Mouse (Mus musculus): ENCODE data around the gene Gm45233. TPM values are rescaled to one million over a fixed set of nuclear protein-coding genes. Genes with fewer than 3 reads are reported as not detected.
A peak's percentile ranks its signal among the peaks of the same experiment; 100 is the strongest.

Gene Gm45233
- polyA plus RNA-seq, 1 experiment from 2014 or later: not detected

GRCm38 (mm10) chr7:43427406-43427805 lies 16.5 kb upstream of the Gm45233 start, which contains the start of gene Lim2:
Gene Lim2, plus strand, starts transcription at chr7:43427670.
- H3K4me2 ChIP-seq (replicated peaks; ENCODE audit: low read depth, low read length): no peak within 1 kb of the TSS
- H3K4me1 ChIP-seq (ENCODE audit: insufficient read depth, low read length): no peaks in the 10 kb centered on the region; the same call in 1 of the 2 replicates
- WGBS: 88% methylated on average over 8 of the region's 8 CpGs
- H3K27me3 ChIP-seq (ENCODE audit: insufficient read depth, low read length): no peaks in the 10 kb centered on the region
- no peak within 1 kb of the TSS for H3K4me3 ChIP-seq (ENCODE audit: low read length)
- H3K36me3 ChIP-seq (ENCODE audit: insufficient read depth, low read length): no peaks in the 10 kb centered on the region
- no peaks in the 10 kb centered on the region for H3K9me3 ChIP-seq (ENCODE audit: low read length)
- no peak within 1 kb of the TSS for H3K27ac ChIP-seq (ENCODE audit: low read length)
- H3K9ac ChIP-seq (replicated peaks; ENCODE audit: low read length): no peak within 1 kb of the TSS
- ATAC-seq (ENCODE audit: low FRiP score, low TSS enrichment): no peak

DNA sequence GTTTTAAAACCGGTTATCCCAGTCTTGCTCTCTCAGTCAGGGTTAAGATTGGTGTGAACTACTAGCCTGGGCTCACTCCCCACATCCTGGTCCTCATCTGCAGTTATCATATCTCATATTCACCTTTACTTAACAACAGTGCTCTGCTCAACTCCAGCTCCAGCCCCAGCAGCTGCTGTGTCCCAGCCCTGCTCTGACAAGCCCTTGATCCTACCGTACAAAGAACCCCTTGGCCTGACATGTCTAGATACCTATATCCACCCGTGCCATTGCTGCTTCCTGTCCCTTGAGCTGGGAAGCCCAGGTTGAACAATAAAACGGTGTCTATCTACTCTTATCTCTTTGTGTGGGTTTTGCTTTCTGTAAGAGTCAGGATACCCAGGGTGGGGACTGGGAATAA lies 14.4 kb upstream of the Gm45233 start:
- ATAC-seq (ENCODE audit: low FRiP score, low TSS enrichment): no peak
- H3K9ac ChIP-seq (replicated peaks; ENCODE audit: low read length): no peak overlapping the region
- H3K36me3 ChIP-seq (ENCODE audit: insufficient read depth, low read length): no peaks in the 10 kb centered on the region
- H3K9me3 ChIP-seq (ENCODE audit: low read length): no peaks in the 10 kb centered on the region
- no peak overlapping the region for H3K4me3 ChIP-seq (ENCODE audit: low read length)
- H3K27ac ChIP-seq (ENCODE audit: low read length): no peak overlapping the region
- no peaks in the 10 kb centered on the region for H3K4me1 ChIP-seq (ENCODE audit: insufficient read depth, low read length)
- no peaks in the 10 kb centered on the region for H3K27me3 ChIP-seq (ENCODE audit: insufficient read depth, low read length)
- 63% methylated on average over 4 of the region's 4 CpGs for WGBS
- H3K4me2 ChIP-seq (replicated peaks; ENCODE audit: low read depth, low read length): no peak overlapping the region

GRCm38 (mm10) chr7:43432891-43433290 lies 11.0 kb upstream of the Gm45233 start:
- ATAC-seq (ENCODE audit: low FRiP score, low TSS enrichment): no peak
- no peak overlapping the region for H3K27ac ChIP-seq (ENCODE audit: low read length)
- WGBS: 80% methylated on average over 4 of the region's 4 CpGs
- H3K36me3 ChIP-seq (ENCODE audit: insufficient read depth, low read length): no peaks in the 10 kb centered on the region
- no peaks in the 10 kb centered on the region for H3K27me3 ChIP-seq (ENCODE audit: insufficient read depth, low read length)
- no peak overlapping the region for H3K9ac ChIP-seq (replicated peaks; ENCODE audit: low read length)
- H3K4me1 ChIP-seq (ENCODE audit: insufficient read depth, low read length): no peaks in the 10 kb centered on the region
- H3K4me2 ChIP-seq (replicated peaks; ENCODE audit: low read depth, low read length): no peak overlapping the region
- H3K4me3 ChIP-seq (ENCODE audit: low read length): no peak overlapping the region
- H3K9me3 ChIP-seq (ENCODE audit: low read length): no peaks in the 10 kb centered on the region

- Histone ChIP-seq H3K9me3 (ENCODE audit: low read length) (no peaks in the 10 kb centered on the region), H3K4me3 (ENCODE audit: low read length) (no peak overlapping the region), H3K4me2 (replicated peaks; ENCODE audit: low read depth, low read length) (no peak overlapping the region), H3K9ac (replicated peaks; ENCODE audit: low read length) (no peak overlapping the region), H3K27ac (ENCODE audit: low read length) (no peak overlapping the region), H3K4me1 (ENCODE audit: insufficient read depth, low read length) (no peaks in the 10 kb centered on the region), H3K27me3 (ENCODE audit: insufficient read depth, low read length) (no peaks in the 10 kb centered on the region), H3K36me3 (ENCODE audit: insufficient read depth, low read length) (no peaks in the 10 kb centered on the region)
- no peak for ATAC-seq (ENCODE audit: low FRiP score, low TSS enrichment)
- 86% methylated on average over 5 of the region's 5 CpGs for WGBS
Measured at GRCm38 (mm10) chr7:43434676-43435075, 9.3 kb upstream of the Gm45233 start.

- no peaks in the 10 kb centered on the region for H3K9me3 ChIP-seq (ENCODE audit: low read length)
- H3K27me3 ChIP-seq (ENCODE audit: insufficient read depth, low read length): no peaks in the 10 kb centered on the region
- no peak within 1 kb of the TSS for H3K4me2 ChIP-seq (replicated peaks; ENCODE audit: low read depth, low read length)
- WGBS: 63% methylated on average over 10 of the region's 10 CpGs
- no peak for ATAC-seq (ENCODE audit: low FRiP score, low TSS enrichment)
- H3K27ac ChIP-seq (ENCODE audit: low read length): no peak within 1 kb of the TSS
- no peak within 1 kb of the TSS for H3K4me3 ChIP-seq (ENCODE audit: low read length)
- no peak within 1 kb of the TSS for H3K9ac ChIP-seq (replicated peaks; ENCODE audit: low read length)
- H3K36me3 ChIP-seq (ENCODE audit: insufficient read depth, low read length): no peaks in the 10 kb centered on the region
- H3K4me1 ChIP-seq (ENCODE audit: insufficient read depth, low read length): no peaks in the 10 kb centered on the region
Measured at GRCm38 (mm10) chr7:43436341-43437255, 7.3 kb upstream of the Gm45233 start, which contains the start of gene Nkg7. Gene Nkg7, plus strand, starts transcription at chr7:43437073.

DNA sequence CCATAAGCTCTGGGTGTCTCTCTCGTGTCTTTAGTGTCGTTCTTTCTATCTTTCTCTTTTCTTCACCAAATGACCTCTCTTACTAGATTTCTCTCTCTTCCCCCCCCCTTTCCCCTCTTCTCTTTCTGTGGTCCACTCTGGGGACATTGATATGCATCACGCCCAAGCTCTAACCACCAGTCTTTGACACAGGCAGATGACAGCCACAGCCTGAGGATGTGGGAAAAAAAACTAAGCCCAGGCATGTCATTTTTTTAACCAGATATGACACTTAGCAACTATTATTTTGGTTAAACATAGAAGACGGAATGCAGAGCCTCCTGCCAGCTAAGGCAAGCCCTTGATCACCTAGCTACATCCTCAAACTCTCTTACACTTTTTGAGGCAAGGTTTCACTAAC lies 5.3 kb upstream of the Gm45233 start:
- Histone ChIP-seq H3K4me2 (replicated peaks; ENCODE audit: low read depth, low read length) (no peak overlapping the region), H3K9ac (replicated peaks; ENCODE audit: low read length) (no peak overlapping the region), H3K9me3 (ENCODE audit: low read length) (no peaks in the 10 kb centered on the region), H3K27me3 (ENCODE audit: insufficient read depth, low read length) (no peaks in the 10 kb centered on the region), H3K27ac (ENCODE audit: low read length) (no peak overlapping the region), H3K4me3 (ENCODE audit: low read length) (no peak overlapping the region), H3K4me1 (ENCODE audit: insufficient read depth, low read length) (peaks cover 9% of the 10 kb centered on the region), H3K36me3 (ENCODE audit: insufficient read depth, low read length) (no peaks in the 10 kb centered on the region)
- 74% methylated on average over 4 of the region's 4 CpGs for WGBS
- ATAC-seq (ENCODE audit: low FRiP score, low TSS enrichment): no peak

DNA sequence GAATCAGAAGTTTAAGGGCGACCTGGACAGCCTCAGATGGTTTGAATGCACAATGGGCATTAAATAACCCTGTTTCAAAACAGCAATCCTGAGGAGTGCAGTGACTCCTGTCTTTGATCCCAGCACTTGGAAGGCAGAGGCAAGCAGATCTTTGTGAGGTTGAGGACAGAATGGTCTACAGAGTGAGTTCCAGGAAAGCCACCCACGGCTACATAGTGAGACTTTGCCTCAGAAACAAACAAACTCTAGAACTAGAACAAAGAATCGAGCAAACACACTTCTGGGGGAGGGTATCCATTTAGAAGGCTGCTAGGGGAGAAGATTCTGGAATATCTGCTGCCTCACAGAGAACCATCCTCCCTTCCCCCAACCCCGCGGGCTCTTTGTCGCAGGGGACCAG lies 3.4 kb upstream of the Gm45233 start, which contains the start of gene Cldnd2:
TSS of gene Cldnd2 (plus strand) at position 301 of the 400 bp plus-strand sequence.
- ATAC-seq (ENCODE audit: low FRiP score, low TSS enrichment): no peak
- Histone ChIP-seq H3K9me3 (ENCODE audit: low read length) (no peaks in the 10 kb centered on the region), H3K36me3 (ENCODE audit: insufficient read depth, low read length) (no peaks in the 10 kb centered on the region), H3K9ac (replicated peaks; ENCODE audit: low read length) (no peak within 1 kb of the TSS), H3K27me3 (ENCODE audit: insufficient read depth, low read length) (no peaks in the 10 kb centered on the region), H3K4me2 (replicated peaks; ENCODE audit: low read depth, low read length) (no peak within 1 kb of the TSS), H3K4me3 (ENCODE audit: low read length) (no peak within 1 kb of the TSS), H3K4me1 (ENCODE audit: insufficient read depth, low read length) (peaks cover 20% of the 10 kb centered on the region), H3K27ac (ENCODE audit: low read length) (no peak within 1 kb of the TSS)
- 84% methylated on average over 6 of the region's 6 CpGs for WGBS

DNA sequence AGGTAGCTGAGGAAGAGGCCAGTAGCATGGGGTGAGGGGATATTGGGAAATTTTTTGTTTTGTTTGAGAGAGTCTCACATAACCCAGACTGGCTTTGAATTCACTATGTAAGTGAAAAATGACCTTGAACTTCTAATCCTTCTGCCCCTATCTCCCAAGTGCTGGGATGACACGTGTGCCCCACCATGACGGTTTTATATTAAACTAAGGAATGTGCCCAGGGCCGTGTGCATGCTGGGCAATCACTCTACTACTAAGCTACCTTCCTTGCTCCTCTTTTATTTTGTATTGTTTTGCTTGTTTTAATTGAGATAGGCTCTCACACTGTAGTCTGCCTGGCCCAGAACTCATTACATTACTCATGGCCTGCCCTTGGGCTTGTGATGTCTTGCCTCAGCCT lies 2.9 kb upstream of the Gm45233 start:
- H3K9me3 ChIP-seq (ENCODE audit: low read length): no peaks in the 10 kb centered on the region
- H3K4me2 ChIP-seq (replicated peaks; ENCODE audit: low read depth, low read length): no peak overlapping the region
- 70% methylated on average over 3 of the region's 3 CpGs for WGBS
- no peaks in the 10 kb centered on the region for H3K27me3 ChIP-seq (ENCODE audit: insufficient read depth, low read length)
- H3K4me1 ChIP-seq (ENCODE audit: insufficient read depth, low read length): peaks cover 20% of the 10 kb centered on the region
- H3K4me3 ChIP-seq (ENCODE audit: low read length): no peak overlapping the region
- no peak overlapping the region for H3K27ac ChIP-seq (ENCODE audit: low read length)
- no peak overlapping the region for H3K9ac ChIP-seq (replicated peaks; ENCODE audit: low read length)
- no peaks in the 10 kb centered on the region for H3K36me3 ChIP-seq (ENCODE audit: insufficient read depth, low read length)
- no peak for ATAC-seq (ENCODE audit: low FRiP score, low TSS enrichment)

DNA sequence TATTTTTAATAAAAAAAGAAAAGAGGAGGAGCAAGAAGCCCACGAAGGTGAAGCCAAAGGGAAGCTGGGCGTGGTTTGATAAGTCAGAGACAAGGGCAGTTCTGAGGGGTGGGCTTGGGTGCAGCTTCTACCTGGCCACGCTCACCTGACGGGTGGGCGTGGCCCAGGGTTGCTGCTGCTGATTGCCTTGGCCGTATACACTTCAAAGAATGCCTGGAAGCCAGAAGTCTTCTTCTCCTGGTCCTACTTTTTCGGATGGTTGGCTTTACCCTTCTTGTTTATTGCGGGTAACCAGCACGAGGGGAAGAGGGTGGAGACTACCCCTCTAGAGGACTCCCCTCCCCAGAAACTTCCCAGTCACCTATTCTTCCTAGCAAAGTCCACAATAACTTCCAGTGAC lies 1.2 kb upstream of the Gm45233 start:
- peaks cover 20% of the 10 kb centered on the region for H3K4me1 ChIP-seq (ENCODE audit: insufficient read depth, low read length)
- peak overlapping the region; percentile 100 for H3K27ac ChIP-seq (ENCODE audit: low read length)
- no peak for ATAC-seq (ENCODE audit: low FRiP score, low TSS enrichment)
- 0 out of 2 replicates have a peak, but pooled peaks cover 3% of the 10 kb centered on the region for H3K36me3 ChIP-seq (ENCODE audit: insufficient read depth, low read length)
- no peaks in the 10 kb centered on the region for H3K27me3 ChIP-seq (ENCODE audit: insufficient read depth, low read length)
- peak overlapping the region; percentile 78 for H3K9ac ChIP-seq (replicated peaks; ENCODE audit: low read length)
- peak overlapping the region; percentile 72 for H3K4me3 ChIP-seq (ENCODE audit: low read length)
- no peaks in the 10 kb centered on the region for H3K9me3 ChIP-seq (ENCODE audit: low read length)
- H3K4me2 ChIP-seq (replicated peaks; ENCODE audit: low read depth, low read length): peak overlapping the region; percentile 94
- 9% methylated on average over 9 of the region's 9 CpGs for WGBS
